Mouse (Mus musculus): ENCODE data around the gene Mien1. TPM values are rescaled to one million over a fixed set of nuclear protein-coding genes. Genes with fewer than 3 reads are reported as not detected.

The Mien1 gene
- polyA plus RNA-seq, 1 experiment from 2014 or later, result 265 TPM

- H3K9me3 ChIP-seq, result no peaks in the 10 kb centered on the region
- under 1% methylated on average over 40 of the region's 40 CpGs for WGBS
- peak; percentile 62 for ATAC-seq (ENCODE audit: low read depth)
- H3K9ac ChIP-seq, result peak overlapping the region; percentile 82
- H3K27me3 ChIP-seq, result peaks cover 47% of the 10 kb centered on the region
- peaks cover 51% of the 10 kb centered on the region for H3K4me1 ChIP-seq (replicated peaks)
- H3K36me3 ChIP-seq, result no peaks in the 10 kb centered on the region
- peak overlapping the region; percentile 64 for H3K4me3 ChIP-seq
- H3K4me2 ChIP-seq, result peak overlapping the region; percentile 96
- H3K27ac ChIP-seq (replicated peaks), result peak overlapping the region; percentile 84
These were observed 25.9 kb downstream of the Mien1 start for GRCm38 (mm10) chr11:98412797-98413301.

GRCm38 (mm10) chr11:98412273-98412796 lies 26.5 kb downstream of the Mien1 start, which contains the start of gene Erbb2:
TSS of gene Erbb2 (plus strand) at chr11:98412470.
- H3K4me3 ChIP-seq, result peak within 1 kb of the TSS; percentile 64
- peak; percentile 60 for ATAC-seq (ENCODE audit: low read depth)
- peak within 1 kb of the TSS; percentile 82 for H3K9ac ChIP-seq
- 1% methylated on average over 47 of the region's 49 CpGs for WGBS
- peak within 1 kb of the TSS; percentile 84 for H3K27ac ChIP-seq (replicated peaks)
- H3K4me2 ChIP-seq, result peak within 1 kb of the TSS; percentile 96
- peaks cover 47% of the 10 kb centered on the region for H3K27me3 ChIP-seq
- H3K4me1 ChIP-seq (replicated peaks), result peaks cover 51% of the 10 kb centered on the region
- no peaks in the 10 kb centered on the region for H3K36me3 ChIP-seq
- H3K9me3 ChIP-seq, result no peaks in the 10 kb centered on the region

- H3K4me2 ChIP-seq, result peak overlapping the region; percentile 31
- peaks cover 45% of the 10 kb centered on the region for H3K27me3 ChIP-seq
- H3K9ac ChIP-seq, result peak overlapping the region; percentile 52; the same call in 1 of the 2 replicates
- H3K36me3 ChIP-seq, result no peaks in the 10 kb centered on the region
- peaks cover 40% of the 10 kb centered on the region for H3K4me1 ChIP-seq (replicated peaks)
- 3% methylated on average over 10 of the region's 10 CpGs for WGBS
- H3K4me3 ChIP-seq, result no peak overlapping the region
- no peaks in the 10 kb centered on the region for H3K9me3 ChIP-seq
- ATAC-seq (ENCODE audit: low read depth), result peak; percentile 57; the same call in 1 of the 2 replicates
- H3K27ac ChIP-seq (replicated peaks), result peak overlapping the region; percentile 35
These were observed 29.4 kb downstream of the Mien1 start for GRCm38 (mm10) chr11:98409341-98409822.

- 54% methylated on average over 8 of the region's 8 CpGs for WGBS
- no peak for ATAC-seq (ENCODE audit: low read depth)
These were observed 29.9 kb downstream of the Mien1 start for GRCm38 (mm10) chr11:98408872-98409271.

GRCm38 (mm10) chr11:98406621-98407020 lies 32.2 kb downstream of the Mien1 start:
- H3K4me1 ChIP-seq (replicated peaks), result peaks cover 12% of the 10 kb centered on the region
- H3K27ac ChIP-seq (replicated peaks), result no peak overlapping the region
- no peak overlapping the region for H3K4me2 ChIP-seq
- no peaks in the 10 kb centered on the region for H3K9me3 ChIP-seq
- WGBS, result 74% methylated on average over 6 of the region's 6 CpGs
- H3K27me3 ChIP-seq, result peaks cover 36% of the 10 kb centered on the region
- no peak overlapping the region for H3K4me3 ChIP-seq
- H3K36me3 ChIP-seq, result no peaks in the 10 kb centered on the region
- no peak overlapping the region for H3K9ac ChIP-seq
- ATAC-seq (ENCODE audit: low read depth), result no peak

More at GRCm38 (mm10) chr11:98408872-98409271, 29.9 kb downstream of the Mien1 start:
- H3K27me3 ChIP-seq, result peaks cover 41% of the 10 kb centered on the region
- H3K4me3 ChIP-seq, result no peak overlapping the region
- H3K36me3 ChIP-seq, result no peaks in the 10 kb centered on the region
- H3K4me1 ChIP-seq (replicated peaks), result peaks cover 35% of the 10 kb centered on the region
- peak overlapping the region; percentile 35 for H3K27ac ChIP-seq (replicated peaks)
- peak overlapping the region; percentile 31 for H3K4me2 ChIP-seq
- H3K9me3 ChIP-seq, result no peaks in the 10 kb centered on the region
- H3K9ac ChIP-seq, result peak overlapping the region; percentile 52

- H3K4me1 ChIP-seq (replicated peaks), result peaks cover 16% of the 10 kb centered on the region
- H3K4me2 ChIP-seq, result peak overlapping the region; percentile 74
- peaks cover 14% of the 10 kb centered on the region for H3K27me3 ChIP-seq
- H3K4me3 ChIP-seq, result peak overlapping the region; percentile 63
- 61% methylated on average over 3 of the region's 3 CpGs for WGBS
- no peaks in the 10 kb centered on the region; the same call in 1 of the 2 replicates for H3K36me3 ChIP-seq
- peak overlapping the region; percentile 98; the same call in 1 of the 2 replicates for H3K27ac ChIP-seq (replicated peaks)
- 0 out of 2 replicates have a peak, but pooled peaks have one; percentile 9 for ATAC-seq (ENCODE audit: low read depth)
- H3K9ac ChIP-seq, result peak overlapping the region; percentile 80
- H3K9me3 ChIP-seq, result no peaks in the 10 kb centered on the region
These were observed 38.0 kb downstream of the Mien1 start for GRCm38 (mm10) chr11:98400816-98401215.

GRCm38 (mm10) chr11:98400161-98400726 lies 38.5 kb downstream of the Mien1 start, which contains the start of gene Pgap3:
TSS of gene Pgap3 (minus strand) at chr11:98400490.
- no peaks in the 10 kb centered on the region for H3K9me3 ChIP-seq
- ATAC-seq (ENCODE audit: low read depth), result peak; percentile 94
- peak within 1 kb of the TSS; percentile 80 for H3K9ac ChIP-seq
- H3K27ac ChIP-seq (replicated peaks), result peak within 1 kb of the TSS; percentile 98
- H3K27me3 ChIP-seq, result peaks cover 14% of the 10 kb centered on the region
- peaks cover 17% of the 10 kb centered on the region for H3K4me1 ChIP-seq (replicated peaks)
- peak within 1 kb of the TSS; percentile 74 for H3K4me2 ChIP-seq
- no peaks in the 10 kb centered on the region; the same call in 1 of the 2 replicates for H3K36me3 ChIP-seq
- H3K4me3 ChIP-seq, result peak within 1 kb of the TSS; percentile 63
- WGBS, result under 1% methylated on average over 40 of the region's 40 CpGs

GRCm38 (mm10) chr11:98397946-98398345 lies 40.8 kb downstream of the Mien1 start:
- ATAC-seq (ENCODE audit: low read depth), result no peak
- Histone ChIP-seq H3K9me3 (no peaks in the 10 kb centered on the region), H3K36me3 (no peaks in the 10 kb centered on the region; the same call in 1 of the 2 replicates), H3K4me2 (no peak overlapping the region), H3K4me3 (no peak overlapping the region), H3K27me3 (peaks cover 4% of the 10 kb centered on the region; the same call in 1 of the 2 replicates), H3K4me1 (replicated peaks) (peaks cover 35% of the 10 kb centered on the region), H3K9ac (no peak overlapping the region), H3K27ac (replicated peaks) (no peak overlapping the region)
- 89% methylated on average over 7 of the region's 7 CpGs for WGBS

- Histone ChIP-seq H3K4me3 (no peak overlapping the region), H3K9me3 (no peaks in the 10 kb centered on the region), H3K27me3 (peaks cover 26% of the 10 kb centered on the region), H3K36me3 (no peaks in the 10 kb centered on the region; the same call in 1 of the 2 replicates), H3K4me2 (no peak overlapping the region), H3K27ac (replicated peaks) (no peak overlapping the region), H3K4me1 (replicated peaks) (peaks cover 27% of the 10 kb centered on the region), H3K9ac (no peak overlapping the region)
- 76% methylated on average over 4 of the region's 4 CpGs for WGBS
- ATAC-seq (ENCODE audit: low read depth), result no peak
These were observed 43.8 kb downstream of the Mien1 start for GRCm38 (mm10) chr11:98395041-98395440.

GRCm38 (mm10) chr11:98394301-98394700 lies 44.5 kb downstream of the Mien1 start:
- no peak overlapping the region for H3K9ac ChIP-seq
- no peak overlapping the region for H3K4me2 ChIP-seq
- H3K36me3 ChIP-seq, result no peaks in the 10 kb centered on the region; the same call in 1 of the 2 replicates
- H3K27me3 ChIP-seq, result peaks cover 33% of the 10 kb centered on the region
- ATAC-seq (ENCODE audit: low read depth), result no peak
- H3K4me1 ChIP-seq (replicated peaks), result peaks cover 20% of the 10 kb centered on the region
- WGBS, result 62% methylated on average over 6 of the region's 6 CpGs
- H3K9me3 ChIP-seq, result no peaks in the 10 kb centered on the region
- H3K4me3 ChIP-seq, result no peak overlapping the region
- H3K27ac ChIP-seq (replicated peaks), result no peak overlapping the region

GRCm38 (mm10) chr11:98393317-98393716 lies 45.5 kb downstream of the Mien1 start:
- no peak overlapping the region for H3K4me3 ChIP-seq
- H3K36me3 ChIP-seq, result no peaks in the 10 kb centered on the region; the same call in 1 of the 2 replicates
- WGBS, result 79% methylated on average over 6 of the region's 6 CpGs
- no peak overlapping the region for H3K27ac ChIP-seq (replicated peaks)
- H3K9ac ChIP-seq, result no peak overlapping the region
- peaks cover 19% of the 10 kb centered on the region for H3K4me1 ChIP-seq (replicated peaks)
- peaks cover 42% of the 10 kb centered on the region for H3K27me3 ChIP-seq
- ATAC-seq (ENCODE audit: low read depth), result no peak
- H3K9me3 ChIP-seq, result no peaks in the 10 kb centered on the region
- no peak overlapping the region for H3K4me2 ChIP-seq

GRCm38 (mm10) chr11:98392645-98393044 lies 46.1 kb downstream of the Mien1 start:
- Histone ChIP-seq H3K4me3 (no peak overlapping the region), H3K27ac (replicated peaks) (no peak overlapping the region), H3K4me2 (no peak overlapping the region), H3K9me3 (no peaks in the 10 kb centered on the region), H3K27me3 (peaks cover 49% of the 10 kb centered on the region), H3K36me3 (no peaks in the 10 kb centered on the region; the same call in 1 of the 2 replicates), H3K4me1 (replicated peaks) (peaks cover 19% of the 10 kb centered on the region), H3K9ac (no peak overlapping the region)
- no peak for ATAC-seq (ENCODE audit: low read depth)
- 46% methylated on average over 4 of the region's 4 CpGs for whole genome bisulfite sequencing

Measured in neural tube, embryonic 13.5 days (tissue).